Mouse (Mus musculus): Measurements from ENCODE around the gene Fat1.

Fat1 gene

GRCm38 (mm10) chr8:44962572-44963231, 27.5 kb downstream of the Fat1 start:
- DNase-seq (ENCODE audit: low spot score) = no peak

- no peak for DNase-seq (ENCODE audit: low spot score)
Observed at GRCm38 (mm10) chr8:44967521-44968039, 32.3 kb downstream of the Fat1 start.

- no peak for DNase-seq (ENCODE audit: low spot score)
Observed at GRCm38 (mm10) chr8:44970093-44970492, 34.8 kb downstream of the Fat1 start.

- DNase-seq (ENCODE audit: low spot score) = no peak
Observed at GRCm38 (mm10) chr8:44971346-44971745, 36.1 kb downstream of the Fat1 start.

GRCm38 (mm10) chr8:44971964-44972363, 36.7 kb downstream of the Fat1 start:
- DNase-seq (ENCODE audit: low spot score) = no peak

- DNase-seq (ENCODE audit: low spot score) = no peak
Observed at GRCm38 (mm10) chr8:44975113-44975512, 39.9 kb downstream of the Fat1 start.

GRCm38 (mm10) chr8:44975654-44976053, 40.4 kb downstream of the Fat1 start:
- no peak for DNase-seq (ENCODE audit: low spot score)

- no peak for DNase-seq (ENCODE audit: low spot score)
Observed at GRCm38 (mm10) chr8:44978622-44979021, 43.4 kb downstream of the Fat1 start.

GRCm38 (mm10) chr8:44979245-44979644, 44.0 kb downstream of the Fat1 start:
- no peak for DNase-seq (ENCODE audit: low spot score)

- DNase-seq (ENCODE audit: low spot score) = no peak
Observed at GRCm38 (mm10) chr8:44980030-44980429, 44.8 kb downstream of the Fat1 start.

GRCm38 (mm10) chr8:44985326-44986288, 50.4 kb downstream of the Fat1 start:
- DNase-seq (ENCODE audit: low spot score) = peak; percentile 59

- peak; percentile 48 for DNase-seq (ENCODE audit: low spot score)
Observed at GRCm38 (mm10) chr8:44991700-44992487, 56.6 kb downstream of the Fat1 start.

- DNase-seq (ENCODE audit: low spot score) = no peak
Observed at GRCm38 (mm10) chr8:44992664-44993063, 57.4 kb downstream of the Fat1 start.

- no peak for DNase-seq (ENCODE audit: low spot score)
Observed at GRCm38 (mm10) chr8:44993376-44993775, 58.1 kb downstream of the Fat1 start.

- DNase-seq (ENCODE audit: low spot score) = no peak
Observed at GRCm38 (mm10) chr8:44996493-44996892, 61.2 kb downstream of the Fat1 start.

- no peak for DNase-seq (ENCODE audit: low spot score)
Observed at GRCm38 (mm10) chr8:44997321-44997720, 62.1 kb downstream of the Fat1 start.

- no peak for DNase-seq (ENCODE audit: low spot score)
Observed at GRCm38 (mm10) chr8:44997829-44998228, 62.6 kb downstream of the Fat1 start.

GRCm38 (mm10) chr8:44998275-44998674, 63.0 kb downstream of the Fat1 start:
- no peak for DNase-seq (ENCODE audit: low spot score)

GRCm38 (mm10) chr8:44998681-44999277, 63.5 kb downstream of the Fat1 start:
- DNase-seq (ENCODE audit: low spot score) = peak; percentile 79

GRCm38 (mm10) chr8:45001577-45002197, 66.4 kb downstream of the Fat1 start:
- peak; percentile 53 for DNase-seq (ENCODE audit: low spot score)

GRCm38 (mm10) chr8:45002686-45003085, 67.4 kb downstream of the Fat1 start:
- DNase-seq (ENCODE audit: low spot score) = no peak
